7 mouse cellular contexts compared by ENCODE assay signal in the genomic region with DNA sequence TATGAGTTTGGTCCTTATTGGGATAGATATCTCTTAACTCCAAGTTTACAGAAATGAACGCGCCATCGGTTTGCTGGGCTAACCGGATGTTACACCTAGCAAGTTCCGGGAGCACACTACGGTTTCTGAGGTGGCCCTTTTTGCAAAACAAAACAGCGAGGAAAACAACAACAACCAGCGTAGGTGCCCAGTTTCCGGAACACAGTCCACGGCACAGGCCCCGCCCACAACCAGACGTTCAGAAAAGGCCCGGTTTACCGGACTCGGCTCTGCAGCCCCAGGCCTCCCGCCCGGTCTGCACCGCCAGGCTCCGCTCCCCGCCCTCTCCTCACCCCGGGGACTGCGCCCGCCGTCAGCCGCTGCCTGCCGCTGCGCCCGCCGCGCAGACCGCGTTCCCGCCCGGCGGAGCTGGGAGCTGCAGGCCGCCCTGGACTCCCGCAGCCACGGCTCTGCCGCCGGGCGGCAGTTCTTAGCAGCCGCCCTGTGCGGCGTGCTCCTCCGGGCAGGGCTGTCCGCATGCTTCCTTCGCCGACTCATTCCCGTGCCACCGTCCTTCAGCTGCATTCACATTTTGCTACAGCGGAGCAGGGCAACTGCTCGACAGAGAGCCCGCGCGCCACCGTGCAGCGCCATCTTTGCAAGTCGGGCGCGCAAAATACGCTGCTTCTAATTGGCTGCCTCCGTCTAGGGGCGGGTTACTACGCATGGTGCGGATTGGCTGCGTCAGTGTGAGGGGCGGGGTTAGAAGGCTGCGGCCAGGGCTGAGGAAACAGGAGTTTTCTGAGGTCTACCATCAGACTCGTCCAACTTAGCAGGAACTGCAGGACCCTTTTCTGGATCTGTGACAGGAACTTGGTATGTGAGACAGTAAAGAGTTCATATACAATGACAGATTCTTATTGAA. TPM values are rescaled to one million over a fixed set of nuclear protein-coding genes. Genes with fewer than 3 reads are reported as not detected.
DNase-seq lines count a peak whose midpoint lies in the region; ATAC-seq lines count a peak whose summit lies in the region.

A gene (minus strand): TSS at position 645 of the 904 bp plus-strand sequence.

- H3K36me3 ChIP-seq in intestine, embryonic 15.5 days = peaks cover 6% of the 10 kb centered on the region; the same call in 1 of the 2 replicates
- H3K36me3 ChIP-seq in midbrain, embryonic 10.5 days = peaks cover 37% of the 10 kb centered on the region

- peak within 1 kb of the TSS; percentile 97 for H3K9ac ChIP-seq in intestine, embryonic 15.5 days

- under 1% methylated on average over 69 of the region's 69 CpGs for WGBS in intestine, embryonic 15.5 days
- WGBS in midbrain, embryonic 10.5 days = under 1% methylated on average over 68 of the region's 69 CpGs

- no peaks in the 10 kb centered on the region for H3K4me1 ChIP-seq in intestine, embryonic 15.5 days (replicated peaks)
- peaks cover 11% of the 10 kb centered on the region for H3K4me1 ChIP-seq in midbrain, embryonic 10.5 days

- DNase-seq in adrenal gland, adult 18-20 months (ENCODE audit: low spot score in 2 of 2) = peak; percentile 89 to 92
- DNase-seq in embryo, embryonic 11 days = peak; percentile 97
- DNase-seq in gastrocnemius, postnatal 25 days = peak; percentile 91
- peak; percentile 94 to 96 for DNase-seq in left cerebral cortex, postnatal 25 days (ENCODE audit: low spot score in 2 of 2)
- DNase-seq in midbrain, embryonic 10.5 days (ENCODE audit: low spot score) = peak; percentile 93
- DNase-seq in right cerebral cortex, postnatal 4 days = peak; percentile 92

- intact Hi-C loops in left cerebral cortex, postnatal 25 days (cut with DNase I) = loop anchor here (10.0 kb wide), 1 partner anchor 1071 kb away; no protein-coding TSS in a partner anchor

- peak within 1 kb of the TSS; percentile 96 for H3K27ac ChIP-seq in intestine, embryonic 15.5 days
- peak within 1 kb of the TSS; percentile 98 for H3K27ac ChIP-seq in midbrain, embryonic 10.5 days (replicated peaks)

- peak within 1 kb of the TSS; percentile 60 for H3K4me2 ChIP-seq in intestine, embryonic 15.5 days (replicated peaks)

- peak; percentile 100 for ATAC-seq in intestine, embryonic 15.5 days

- H3K9me3 ChIP-seq in intestine, embryonic 15.5 days = no peaks in the 10 kb centered on the region
- H3K9me3 ChIP-seq in midbrain, embryonic 10.5 days (replicated peaks) = no peaks in the 10 kb centered on the region

- H3K4me3 ChIP-seq in intestine, embryonic 15.5 days (replicated peaks) = peak within 1 kb of the TSS; percentile 100
- peak within 1 kb of the TSS; percentile 98 for H3K4me3 ChIP-seq in midbrain, embryonic 10.5 days

- H3K27me3 ChIP-seq in intestine, embryonic 15.5 days (replicated peaks) = no peaks in the 10 kb centered on the region
- H3K27me3 ChIP-seq in midbrain, embryonic 10.5 days (ENCODE audit: low read depth, poor library complexity, severe bottlenecking) = no peaks in the 10 kb centered on the region

RNA-seq across cellular contexts. Expression of the gene that starts here (rescaled TPM):
- 1 to 10 TPM; 5.1 to 7.8 TPM for total RNA-seq in adrenal gland, adult 18-20 months (2021)
- total RNA-seq in gastrocnemius, postnatal 25 days (2021) = 1 to 10 TPM; 1.7 TPM
- 8.9 and 10.6 TPM in 2 replicates for polyA plus RNA-seq in intestine, embryonic 15.5 days (2015; fragmentation: Nextera tagmentation; extraction: Ambion mirVana)
- total RNA-seq in left cerebral cortex, postnatal 25 days (2021) = 1 to 10 TPM; 7.7 to 8.4 TPM
- polyA plus RNA-seq in midbrain, embryonic 10.5 days (2016; fragmentation: Nextera tagmentation; extraction: Ambion mirVana) = 12.6 and 14.6 TPM in 2 replicates

Comparison
In these comparisons a context has a peak if more than half of its experiments do, and no peak if none do; other contexts are left out.
1. Peak in every context shown above with its lines: DNase-seq, ATAC-seq, H3K4me3 ChIP-seq and H3K27ac ChIP-seq.